Mouse (Mus musculus): ENCODE data around the gene Cryzl2. TPM values are rescaled to one million over a fixed set of nuclear protein-coding genes. Genes with fewer than 3 reads are reported as not detected.

Cryzl2 gene
- total and polyA plus RNA-seq, 3 experiments = 0.04 to 0.12 TPM; not detected in 1

- TF ChIP-seq NRF1 (IDR thresholded peaks at IDR 0.05; ENCODE audit: insufficient read depth, low read depth, low read length, poor library complexity, severe bottlenecking) = no peak
- no peak for TF ChIP-seq MAFK (IDR thresholded peaks at IDR 0.05; ENCODE audit: borderline replicate concordance, low read depth, low read length)
- peak; percentile 78 for TF ChIP-seq SIN3A (IDR thresholded peaks at IDR 0.05; ENCODE audit: low read length)
- no peak for TF ChIP-seq UBTF (IDR thresholded peaks at IDR 0.05; ENCODE audit: borderline replicate concordance, insufficient read depth, low read depth, low read length)
- no peak for TF ChIP-seq POLR2AphosphoS2 (IDR thresholded peaks at IDR 0.05; ENCODE audit: low read length)
- no peak for TF ChIP-seq SMC3 (IDR thresholded peaks at IDR 0.05; ENCODE audit: low read depth, low read length)
- no peak for TF ChIP-seq MXI1 (IDR thresholded peaks at IDR 0.05; ENCODE audit: low read depth, low read length)
- TF ChIP-seq ZMIZ1 (IDR thresholded peaks at IDR 0.05; ENCODE audit: low read depth, low read length) = no peak
- TF ChIP-seq MYC (IDR thresholded peaks at IDR 0.05; ENCODE audit: low read depth, low read length) = no peak; the same call in 1 of the 2 replicates
- peak; percentile 85; the same call in 1 of the 2 replicates for TF ChIP-seq MAZ (IDR thresholded peaks at IDR 0.05; ENCODE audit: low read depth, low read length)
- TF ChIP-seq JUND (IDR thresholded peaks at IDR 0.05; ENCODE audit: low read depth, low read length) = no peak
- TF ChIP-seq POLR2AphosphoS5 (IDR thresholded peaks at IDR 0.05; ENCODE audit: borderline replicate concordance, low read depth, low read length) = no peak
- peak; percentile 47 to 62; a peak in 3 of 4 replicates for TF ChIP-seq EP300 (IDR thresholded peaks at IDR 0.05; ENCODE audit: low read depth in 1 of 2, low read length in 2 of 2)
These were observed 32.5 kb upstream of the Cryzl2 start (continued) for GRCm38 (mm10) chr1:157425741-157426427.

- H3K9me3 ChIP-seq (replicated peaks; ENCODE audit: insufficient read depth, low read length) = no peaks in the 10 kb centered on the region
- no peaks in the 10 kb centered on the region for H3K27me3 ChIP-seq (ENCODE audit: control insufficient read depth in 1 of 2, insufficient read depth in 2 of 2, low read length in 2 of 2)
- H3K27ac ChIP-seq (ENCODE audit: control insufficient read depth, low read depth, low read length) = no peak overlapping the region
- no peak for TF ChIP-seq ETS1 (IDR thresholded peaks at IDR 0.05; ENCODE audit: low read depth, low read length)
- TF ChIP-seq NELFE (IDR thresholded peaks at IDR 0.05; ENCODE audit: low read depth, low read length) = no peak
- no peak for TF ChIP-seq CHD1 (IDR thresholded peaks at IDR 0.05; ENCODE audit: low read depth, low read length)
- no peak for TF ChIP-seq GATA1 (IDR thresholded peaks at IDR 0.05; ENCODE audit: low read depth, low read length)
- TF ChIP-seq USF1 (IDR thresholded peaks at IDR 0.05; ENCODE audit: low read depth, low read length) = 0 out of 2 replicates have a peak, but pooled peaks have one; percentile 25
- TF ChIP-seq SIN3A (IDR thresholded peaks at IDR 0.05; ENCODE audit: low read length) = no peak
- TF ChIP-seq MAX (IDR thresholded peaks at IDR 0.05; ENCODE audit: low read length) = no peak
- TF ChIP-seq E2F4 (IDR thresholded peaks at IDR 0.05; ENCODE audit: borderline replicate concordance, low read depth, low read length) = no peak
- no peak overlapping the region for H3K9ac ChIP-seq (ENCODE audit: control insufficient read depth, low read depth, low read length, poor library complexity, severe bottlenecking)
- peaks cover 7 to 18% of the 10 kb centered on the region in 2 experiments for H3K4me1 ChIP-seq (ENCODE audit: control insufficient read depth in 1 of 2, insufficient read depth in 2 of 2, low read length in 2 of 2)
- H3K36me3 ChIP-seq (ENCODE audit: control insufficient read depth in 1 of 2, insufficient read depth in 2 of 2, low read length in 2 of 2) = peaks cover 0 to 15% of the 10 kb centered on the region in 2 experiments; a peak in 2 of 4 replicates
- peak; percentile 53 for DNase-seq (ENCODE audit: low read depth, low spot score)
- H3K4me3 ChIP-seq (ENCODE audit: control insufficient read depth in 1 of 2, insufficient read depth in 1 of 2, low read depth in 2 of 2, low read length in 2 of 2) = no peak overlapping the region
- no peaks in the 10 kb centered on the region for H3K79me2 ChIP-seq (ENCODE audit: control insufficient read depth, insufficient read depth, low read length, poor library complexity)
These were observed 31.4 kb upstream of the Cryzl2 start for GRCm38 (mm10) chr1:157426933-157427332.

All from MEL (cell line).